Mouse (Mus musculus) activated CD4-positive, CD25-positive, alpha-beta regulatory T cell, adult 4 months (primary cell): Measurements from ENCODE around the gene H2-K1. TPM values are rescaled to one million over a fixed set of nuclear protein-coding genes. Genes with fewer than 3 reads are reported as not detected.
A peak's percentile ranks its signal among the peaks of the same experiment; 100 is the strongest.
"Not testable (repeated sequence)": the region's sequence is repeated elsewhere in the genome, so short reads cannot be mapped to it uniquely, and the experiment has no call there.

Source experiments
- ATAC-seq: one replicate; pipeline ENCODE4 v1.8.0; 2017
- polyA plus RNA-seq, 2 experiments: library from polyadenylated mRNA; unstranded; fragments of 100-300 nt; shearing (Covaris generic); gene quantifications; one replicate each; pipeline ENCODE4 v1.2.1; 2017

The H2-K1 gene
- polyA plus RNA-seq, 2 experiments from 2014 or later: 4,668 to 6,585 TPM

DNA sequence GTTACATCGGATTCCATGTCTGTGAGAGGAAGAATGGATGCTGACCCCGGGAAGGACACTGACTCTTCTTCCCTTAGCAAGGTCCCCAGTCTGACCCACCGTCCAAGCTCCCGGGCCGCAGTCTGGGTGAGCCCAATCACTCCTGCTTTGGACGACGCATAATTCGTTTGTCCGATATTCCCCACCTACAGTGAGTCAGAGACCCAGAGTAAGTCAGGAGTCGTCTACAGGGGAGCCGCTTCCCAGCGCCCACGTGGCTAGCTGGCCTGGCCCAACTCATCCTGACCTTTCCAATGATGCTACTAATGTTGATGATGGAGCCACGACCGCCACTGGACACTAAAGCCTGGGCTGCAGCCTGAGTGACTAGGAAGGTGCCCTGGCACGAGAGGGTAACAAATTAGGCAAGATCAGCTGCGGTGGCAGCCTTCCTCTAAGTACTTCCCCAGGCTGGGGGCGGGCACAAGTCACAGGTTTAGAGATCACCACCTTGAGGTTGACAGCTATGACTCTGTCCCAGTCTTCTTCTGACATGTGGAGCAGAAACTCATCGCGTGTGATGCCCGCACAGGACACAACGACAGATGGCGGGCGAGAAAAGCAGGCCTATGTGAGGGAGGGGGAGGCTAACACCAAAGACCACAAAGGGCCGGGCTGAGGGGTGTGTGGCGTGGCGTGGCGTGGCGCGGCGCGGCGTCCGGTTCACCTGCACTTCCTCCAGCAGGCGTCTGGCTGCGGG, 26.9 kb upstream of the H2-K1 start:
- peak; percentile 60 for ATAC-seq

DNA sequence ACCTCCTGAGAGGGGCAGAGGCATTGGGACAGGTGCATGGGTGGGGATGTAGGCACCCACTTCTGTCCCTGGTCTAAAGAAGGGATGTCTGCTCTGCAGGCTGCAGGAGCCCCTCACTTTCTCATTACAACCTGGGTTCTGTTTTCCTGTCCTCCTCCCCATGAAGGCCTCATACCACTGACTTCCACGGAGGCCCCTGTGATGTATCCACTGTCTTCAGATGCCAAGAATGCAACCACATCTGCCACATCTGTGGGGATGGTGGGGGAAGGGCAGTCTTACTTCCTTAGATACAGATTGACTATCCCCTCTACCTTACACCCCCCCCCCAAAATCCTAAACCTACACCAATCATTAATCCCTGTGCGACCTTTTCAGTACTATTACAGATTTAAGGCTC, 26.1 kb upstream of the H2-K1 start:
- ATAC-seq: no peak

DNA sequence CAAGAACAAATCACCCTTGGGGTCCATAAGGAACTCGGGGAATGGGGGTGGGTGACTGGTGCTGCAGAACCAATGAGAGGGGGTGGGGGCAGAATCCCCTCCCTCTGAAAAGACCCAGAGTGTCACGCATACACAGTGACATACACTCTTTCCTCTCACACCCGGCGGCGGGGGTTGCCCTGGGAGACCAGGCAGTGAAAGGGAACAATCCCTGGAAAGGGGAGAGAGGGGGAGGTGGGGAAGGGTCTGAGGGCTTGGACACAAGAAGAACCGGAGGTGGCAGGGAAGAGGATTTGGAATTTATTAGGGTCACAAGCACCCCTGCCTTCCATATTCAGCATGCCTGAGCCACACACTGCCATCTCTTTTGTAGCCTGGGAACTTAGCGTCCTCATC, 25.6 kb upstream of the H2-K1 start:
- ATAC-seq: no peak

DNA sequence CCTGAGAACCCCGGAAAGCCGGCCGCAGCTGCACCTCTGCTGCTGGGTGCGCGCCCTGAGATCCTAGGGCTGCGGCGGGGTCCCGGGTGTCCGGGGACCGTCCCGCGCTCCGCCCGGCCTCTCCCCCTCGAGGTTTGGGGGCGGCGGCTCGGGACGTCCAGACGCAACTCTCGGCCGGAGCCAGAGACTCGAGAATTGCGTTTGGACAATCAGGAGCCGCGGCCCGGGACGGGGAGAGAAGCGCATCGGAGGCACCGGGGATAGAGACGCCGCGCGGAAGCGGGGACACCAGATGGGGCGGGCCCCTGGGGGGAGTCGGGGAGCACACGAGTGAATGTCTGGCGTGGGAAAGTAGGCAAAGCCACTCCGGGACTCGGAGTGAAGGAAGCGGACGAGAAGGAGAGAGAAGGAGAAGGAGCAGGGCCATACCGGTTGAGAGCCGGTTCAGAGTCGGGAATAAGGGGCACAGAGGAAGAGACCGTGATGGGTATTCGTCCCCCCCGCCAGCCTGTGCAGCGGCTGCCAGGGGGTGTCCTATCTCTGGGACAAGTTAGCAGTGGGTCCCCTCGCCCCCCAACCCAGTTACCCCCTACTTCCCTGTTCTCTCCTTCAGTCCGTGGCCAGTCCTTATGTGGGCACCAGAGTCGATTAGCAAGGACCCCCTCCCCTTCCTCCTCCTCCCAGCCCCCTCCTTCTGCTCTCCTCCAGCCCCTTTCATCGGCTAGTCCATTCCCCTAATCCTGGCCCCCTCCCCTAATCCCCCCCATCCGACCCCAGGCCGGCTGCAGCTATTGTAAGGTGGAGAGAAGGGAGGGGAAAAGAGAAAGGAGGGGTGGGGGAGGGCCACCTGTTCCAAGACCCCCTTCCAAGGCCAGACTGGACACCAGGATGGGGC, 25.0 kb upstream of the H2-K1 start:
- peak; percentile 3 for ATAC-seq

DNA sequence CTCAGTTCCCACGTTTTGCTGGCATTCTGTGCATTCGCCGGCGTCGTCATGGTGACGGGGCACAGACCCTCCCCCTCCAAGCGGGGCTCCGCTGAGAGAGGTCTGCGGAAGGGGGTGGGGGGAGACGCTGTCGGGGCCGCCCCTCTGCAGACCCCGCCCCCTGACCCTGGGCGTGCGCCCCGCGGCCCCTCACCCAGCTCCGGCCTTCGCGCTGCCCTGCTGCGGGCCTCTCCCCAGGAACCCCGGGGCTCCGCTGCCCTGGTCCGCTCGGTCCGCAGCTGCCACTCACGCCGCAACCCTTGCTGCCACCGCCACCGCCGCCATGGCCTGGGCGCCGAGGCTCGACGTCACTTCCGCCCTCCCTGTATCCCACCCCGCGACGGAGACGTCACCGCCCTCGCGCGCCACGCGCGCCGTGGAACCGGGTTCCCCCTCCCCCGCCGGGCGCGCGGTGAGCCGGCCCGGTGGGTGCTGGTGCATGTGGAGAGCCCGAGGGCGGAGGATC, 24.2 kb upstream of the H2-K1 start, which contains the start of gene Ring1:
Gene Ring1, minus strand, starts transcription at position 364 of the 505 bp plus-strand sequence.
- ATAC-seq: peak; percentile 36

DNA sequence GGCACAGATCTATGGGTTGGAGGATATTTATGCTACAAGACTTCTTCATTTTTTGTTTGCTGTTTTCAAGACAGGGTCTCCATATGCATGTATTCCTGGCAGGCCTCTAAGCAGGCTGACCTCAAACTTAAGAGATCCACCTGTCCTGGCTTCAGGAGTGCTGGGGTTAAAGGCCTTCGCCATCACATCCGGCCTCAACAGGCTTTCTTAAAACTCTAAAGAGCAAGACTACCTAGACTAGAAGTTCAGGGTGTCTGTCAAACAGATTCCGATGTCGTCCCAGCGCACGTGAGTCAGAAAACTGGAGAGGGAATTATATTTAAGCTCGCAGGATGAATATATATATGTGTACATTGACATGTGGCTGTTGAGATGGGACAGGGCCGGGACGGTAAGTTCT, 23.5 kb upstream of the H2-K1 start:
- no peak for ATAC-seq

DNA sequence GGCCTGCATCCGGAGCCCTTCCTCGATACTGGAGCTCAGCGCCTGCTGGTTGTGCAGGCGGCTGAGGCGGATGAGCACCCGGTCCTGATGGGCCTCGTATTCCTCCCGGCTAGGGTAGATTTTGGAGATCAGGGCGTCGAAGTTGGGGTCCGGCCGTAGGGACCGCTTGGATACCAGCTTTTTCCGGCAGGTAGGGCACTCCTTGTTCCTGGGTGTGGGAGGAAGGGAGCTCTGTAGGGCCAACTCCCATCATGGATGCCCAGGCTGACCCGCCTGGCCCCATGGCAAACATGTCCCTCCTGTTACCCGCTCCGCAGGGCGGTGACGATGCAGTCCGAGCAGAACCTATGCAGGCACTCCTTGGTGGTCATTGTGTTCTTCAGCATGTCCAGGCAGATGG, 22.8 kb upstream of the H2-K1 start:
- no peak for ATAC-seq

DNA sequence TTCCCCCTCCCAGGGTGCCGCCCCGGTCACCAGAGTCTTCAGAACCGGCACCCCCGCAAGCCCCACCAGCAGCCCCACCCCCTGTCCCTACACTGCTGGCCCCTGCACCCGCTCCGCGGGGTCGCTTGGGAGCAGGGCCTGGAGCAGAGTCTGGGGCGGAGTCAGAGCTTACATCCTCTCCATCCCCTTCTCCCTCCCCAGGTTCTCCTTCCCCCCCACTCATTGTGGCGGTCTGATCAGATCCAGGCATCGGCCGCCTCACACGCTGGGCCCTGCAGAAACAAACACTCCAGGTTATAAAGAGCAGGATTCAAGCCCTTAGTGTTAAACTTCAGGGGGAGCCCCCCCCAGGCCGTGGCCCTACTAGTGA, 22.3 kb upstream of the H2-K1 start:
- ATAC-seq: no peak

DNA sequence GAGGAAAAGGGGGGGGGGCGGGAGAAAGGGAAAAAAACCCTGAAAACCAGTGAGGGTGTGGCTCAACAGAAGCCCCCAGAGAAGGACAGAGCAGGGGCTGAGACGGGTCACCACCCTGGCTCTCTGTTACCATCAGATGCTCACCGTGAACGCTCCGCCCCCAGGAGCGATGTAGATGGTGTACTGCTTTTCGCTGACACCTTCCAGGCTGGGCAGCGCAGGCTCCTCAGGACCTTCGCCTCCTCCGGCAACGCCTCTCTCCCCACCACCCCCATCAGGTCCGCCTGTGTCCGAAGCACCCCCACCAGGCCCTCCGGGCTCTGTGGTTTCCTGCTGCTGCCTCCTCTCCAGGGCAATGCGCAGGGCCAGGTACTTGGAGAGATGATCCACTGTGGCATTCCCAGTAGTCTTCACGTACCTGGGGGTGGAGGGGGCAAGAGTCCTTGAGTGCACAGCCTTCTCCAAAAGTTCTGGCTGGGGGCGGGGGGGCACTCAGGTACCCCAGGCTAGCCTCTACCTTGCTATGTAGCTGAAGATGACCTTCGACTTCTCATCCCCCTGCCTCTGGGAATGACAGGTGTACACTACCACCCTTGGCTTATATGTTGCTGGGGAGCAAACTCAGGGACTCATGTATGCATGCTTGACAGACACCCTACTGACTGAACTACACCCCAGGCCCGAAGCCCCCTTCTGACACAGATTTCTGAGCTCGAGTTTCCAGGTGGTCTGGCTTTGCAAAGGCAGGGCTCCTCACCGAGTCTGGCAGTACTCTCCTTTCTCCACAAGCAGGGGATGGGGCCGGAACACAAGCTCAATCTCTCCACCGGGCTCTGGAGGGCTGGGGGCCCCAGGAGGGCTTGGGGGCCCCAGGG, 21.6 kb upstream of the H2-K1 start:
- no peak for ATAC-seq

DNA sequence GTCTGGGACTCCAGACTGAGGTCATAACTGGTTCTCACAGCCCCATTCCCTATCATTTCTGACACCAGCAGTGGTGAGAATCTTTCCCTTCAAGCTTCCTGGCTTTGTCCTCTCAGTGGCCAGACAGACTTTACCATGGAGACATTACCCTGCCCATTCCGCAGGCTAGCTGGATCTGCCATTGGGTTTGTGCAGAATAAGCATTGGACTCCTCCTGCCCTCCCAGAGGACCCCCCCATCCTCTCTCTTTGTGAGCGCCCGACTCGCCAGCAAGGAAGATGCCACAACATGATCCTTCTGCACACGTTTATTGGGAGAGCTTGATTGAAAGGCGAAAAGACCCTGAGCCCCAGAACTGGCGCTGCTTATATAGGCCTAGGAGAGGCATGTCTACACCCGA, 13.3 kb upstream of the H2-K1 start:
- no peak for ATAC-seq

DNA sequence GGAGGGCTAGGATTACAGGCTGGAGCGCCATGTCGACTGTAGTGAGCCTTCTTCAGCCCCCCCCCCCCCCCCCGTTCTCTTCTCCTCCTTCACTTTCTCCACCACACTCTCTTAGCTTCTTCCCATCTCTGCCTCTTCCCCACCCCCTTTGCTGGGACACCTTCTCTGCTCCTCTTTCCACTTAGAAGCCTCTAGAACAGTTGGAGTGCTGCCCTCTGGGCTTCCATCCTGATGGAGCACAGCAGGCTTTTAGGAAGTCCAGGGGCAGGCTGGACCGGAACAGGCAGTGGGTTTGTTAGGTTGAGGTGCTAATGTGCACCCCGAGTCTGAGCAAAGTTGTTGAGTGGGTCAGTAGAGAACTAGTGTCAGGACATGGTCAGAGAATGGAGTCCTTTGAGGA, 10.0 kb upstream of the H2-K1 start:
- no peak for ATAC-seq

DNA sequence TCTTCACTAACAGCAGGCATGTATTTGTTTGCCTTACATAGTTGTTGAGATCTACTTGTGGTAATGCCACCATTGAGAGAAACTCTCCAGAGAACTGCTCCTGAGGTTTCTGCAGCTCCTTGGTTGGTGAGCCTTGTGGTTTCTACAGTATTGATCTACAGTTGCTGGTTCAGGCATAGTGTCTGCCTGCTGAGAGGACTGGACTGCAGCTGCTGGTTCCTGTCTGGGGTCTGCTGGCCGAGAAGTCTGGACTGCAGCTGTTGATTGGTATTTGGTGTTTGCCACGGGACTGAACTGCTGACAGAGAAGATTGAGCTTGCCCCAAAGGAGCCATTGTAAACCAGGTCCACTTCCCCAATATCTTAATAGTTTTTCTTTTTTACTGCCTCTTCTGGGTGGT, 6.4 kb upstream of the H2-K1 start:
- no peak for ATAC-seq

DNA sequence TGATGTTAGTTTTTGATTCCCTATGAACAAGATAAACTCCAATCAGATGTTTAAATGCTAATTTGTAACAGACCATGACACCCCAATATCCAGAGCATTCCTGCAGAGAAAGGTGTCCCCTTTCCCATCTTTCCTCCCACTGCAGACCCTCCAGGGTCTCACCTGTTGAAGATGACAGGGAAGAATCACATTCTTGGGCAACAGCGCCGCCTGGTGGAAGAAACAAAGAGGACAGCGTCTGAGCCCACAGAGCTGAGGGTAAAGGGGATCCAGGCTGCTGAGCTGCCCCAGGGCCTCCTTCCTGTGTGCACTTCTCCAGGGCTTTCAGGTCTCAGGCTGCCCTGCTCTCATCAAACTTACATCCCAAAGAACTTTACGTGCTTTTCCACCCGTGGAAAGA, 3.3 kb upstream of the H2-K1 start:
- no peak for ATAC-seq

DNA sequence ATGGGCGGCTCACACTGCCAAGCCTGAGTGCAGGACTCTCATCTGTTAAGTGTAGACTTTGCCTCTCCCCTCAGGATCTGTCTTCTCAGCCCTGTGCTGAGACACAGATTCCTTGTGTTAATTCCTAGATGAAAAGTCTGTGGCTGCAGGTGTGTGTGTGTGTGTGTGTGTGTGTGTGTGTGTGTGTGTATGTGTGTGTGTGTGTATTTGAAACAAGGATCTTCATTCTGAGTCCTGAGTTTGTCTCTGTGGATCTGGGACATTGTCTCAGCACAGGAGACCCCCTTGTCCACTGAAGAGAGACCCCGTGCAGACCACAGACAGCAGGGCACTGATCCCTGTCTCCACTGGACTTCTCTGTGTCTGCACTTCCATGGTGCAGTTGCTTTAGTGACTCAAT, 649 bp upstream of the H2-K1 start:
- ATAC-seq: not testable (repeated sequence)

DNA sequence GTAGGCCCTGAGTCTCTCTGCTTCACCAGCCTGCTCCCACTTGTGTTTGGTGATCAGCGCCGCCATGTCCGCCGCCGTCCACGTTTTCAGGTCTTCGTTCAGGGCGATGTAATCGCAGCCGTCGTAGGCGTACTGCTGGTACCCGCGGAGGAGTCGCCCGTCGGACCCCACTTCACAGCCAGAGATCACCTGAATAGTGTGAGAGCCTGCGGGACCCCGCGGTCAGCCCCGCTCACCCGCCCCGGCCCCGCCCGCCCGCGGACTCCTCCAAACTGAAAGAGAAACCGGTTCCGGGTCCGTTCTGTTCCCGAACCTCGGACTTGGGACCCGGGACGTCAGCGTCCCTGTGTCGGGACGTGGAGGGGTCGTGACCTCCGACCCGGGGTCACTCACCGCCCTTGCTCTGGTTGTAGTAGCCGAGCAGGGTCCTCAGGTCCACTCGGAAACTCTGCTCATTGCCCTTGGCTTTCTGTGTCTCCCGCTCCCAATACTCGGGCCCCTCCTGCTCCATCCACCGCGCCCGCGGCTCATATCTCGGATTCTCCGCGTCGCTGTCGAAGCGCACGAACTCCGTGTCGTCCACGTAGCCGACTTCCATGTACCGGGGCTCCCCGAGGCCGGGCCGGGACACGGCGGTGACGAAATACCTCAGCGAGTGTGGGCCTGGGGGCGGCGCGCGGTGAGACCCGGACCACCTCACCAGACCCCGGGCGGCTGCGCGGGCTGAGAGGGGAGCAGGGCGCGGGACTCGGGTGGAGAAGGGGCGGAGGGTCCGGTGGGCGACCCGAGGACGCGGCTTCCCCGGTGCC, 602 bp downstream of the H2-K1 start:
- peak; percentile 4 for ATAC-seq

DNA sequence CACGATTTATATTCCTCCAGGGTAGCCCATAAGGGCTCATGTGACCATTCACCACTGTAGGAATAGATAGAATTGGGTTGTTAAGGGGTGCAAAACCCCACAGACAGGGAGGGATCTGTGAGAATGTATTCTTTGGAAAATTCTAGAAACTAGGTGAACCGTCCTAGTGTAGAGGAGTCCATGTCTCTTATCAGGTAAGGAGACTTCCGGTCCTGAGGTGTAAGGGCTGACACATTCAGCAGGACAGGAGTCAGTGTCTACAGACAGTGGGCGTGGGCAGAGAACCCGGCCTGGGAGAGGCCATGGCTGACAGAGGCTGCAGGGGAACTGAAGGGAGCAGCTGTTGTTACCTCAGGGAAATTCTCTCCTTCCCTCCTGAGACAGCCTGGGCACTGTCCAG, 1.4 kb downstream of the H2-K1 start:
- not testable (repeated sequence) for ATAC-seq

DNA sequence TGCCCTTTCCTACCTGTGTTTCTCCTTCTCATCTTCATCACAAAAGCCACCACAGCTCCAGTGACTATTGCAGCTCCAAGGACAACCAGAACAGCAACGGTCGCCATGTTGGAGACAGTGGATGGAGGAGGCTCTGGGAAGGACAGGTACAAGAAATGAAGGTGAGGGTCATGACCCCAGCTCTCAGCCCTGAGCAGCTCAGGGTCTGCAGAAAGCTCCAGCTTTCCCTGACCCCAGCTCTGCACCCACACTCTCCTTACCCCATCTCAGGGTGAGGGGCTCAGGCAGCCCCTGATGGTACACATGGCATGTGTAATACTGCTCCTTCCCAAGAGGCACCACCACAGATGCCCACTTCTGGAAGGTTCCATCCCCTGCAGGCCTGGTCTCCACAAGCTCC, 3.1 kb downstream of the H2-K1 start:
- not testable (repeated sequence) for ATAC-seq

DNA sequence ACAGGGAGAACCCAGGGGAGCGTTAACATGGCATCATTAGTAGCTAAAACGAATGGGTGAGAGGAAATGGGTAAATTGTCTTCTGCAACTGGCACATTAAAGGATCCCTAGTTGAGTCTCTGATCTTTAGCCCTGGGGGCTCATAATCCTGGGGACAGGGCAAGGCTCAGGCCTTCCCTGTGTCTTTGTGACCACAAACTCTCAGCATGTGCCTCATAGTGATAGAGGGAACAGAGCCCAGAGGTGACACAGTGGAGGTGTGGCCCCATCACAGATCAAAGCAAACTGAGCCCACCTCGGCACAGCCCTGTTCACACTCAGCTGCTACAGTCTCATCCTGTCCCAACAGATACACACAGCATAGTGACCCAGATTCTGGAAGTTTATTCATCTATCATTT, 4.5 kb downstream of the H2-K1 start:
- ATAC-seq: no peak

DNA sequence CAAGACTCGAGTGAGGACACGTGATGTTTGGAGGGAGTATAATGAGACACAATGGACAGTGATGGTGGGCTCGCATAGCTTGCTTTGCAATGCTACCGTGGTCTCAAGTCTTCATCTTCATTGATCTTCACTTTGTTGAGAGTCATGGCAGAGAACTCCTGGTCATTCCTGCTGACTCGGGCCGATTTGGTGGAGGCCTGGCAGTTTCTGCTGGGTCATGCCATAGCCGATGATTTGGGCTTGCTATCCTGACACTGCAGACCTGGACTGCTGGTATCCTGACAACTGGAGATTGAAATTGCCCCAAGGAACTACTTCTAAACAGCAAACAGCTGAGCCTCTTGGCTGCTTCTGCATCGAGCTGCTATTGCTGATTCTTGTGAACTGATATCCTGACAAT, 5.2 kb downstream of the H2-K1 start:
- ATAC-seq: no peak

DNA sequence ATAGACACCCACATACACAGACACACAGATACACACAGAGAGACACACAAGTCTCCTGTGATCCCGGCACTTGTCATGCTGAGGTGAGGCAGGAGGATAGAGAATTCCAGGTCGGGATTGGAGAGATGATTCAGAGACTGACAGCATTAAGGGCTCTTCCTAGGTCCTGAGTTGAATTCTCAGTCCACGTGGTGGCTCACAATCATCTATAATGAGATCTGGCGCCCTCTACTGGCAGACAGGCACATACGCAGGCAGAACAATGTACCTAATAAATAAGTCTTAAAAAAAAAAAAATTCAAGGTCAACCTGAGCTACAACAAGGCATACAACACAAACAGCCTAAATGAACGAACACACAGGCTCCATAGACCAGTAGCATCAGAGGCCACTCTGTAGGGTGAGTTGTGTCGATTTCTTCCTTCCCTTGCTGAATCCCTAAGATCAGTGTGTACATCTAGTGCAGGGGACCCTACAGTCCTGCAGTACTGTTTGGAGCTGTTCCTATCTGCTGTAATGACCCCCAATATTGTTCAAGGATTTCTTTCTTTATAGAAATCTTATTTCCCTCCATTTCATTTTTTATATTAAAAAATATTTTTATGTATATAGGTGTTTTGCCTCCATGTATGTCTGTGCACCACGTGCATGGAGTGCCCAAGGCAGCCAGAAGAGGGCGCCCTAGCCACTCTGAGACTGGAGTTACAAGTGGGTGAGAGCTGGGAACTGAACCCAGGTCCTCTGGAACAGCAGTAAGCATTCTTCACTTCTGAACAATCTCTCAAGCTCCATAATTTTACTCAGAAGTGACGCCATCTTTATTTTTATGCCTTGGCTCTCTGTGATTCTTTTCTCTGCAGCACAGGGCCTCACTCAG, 8.1 kb downstream of the H2-K1 start:
- peak; percentile 50 for ATAC-seq

DNA sequence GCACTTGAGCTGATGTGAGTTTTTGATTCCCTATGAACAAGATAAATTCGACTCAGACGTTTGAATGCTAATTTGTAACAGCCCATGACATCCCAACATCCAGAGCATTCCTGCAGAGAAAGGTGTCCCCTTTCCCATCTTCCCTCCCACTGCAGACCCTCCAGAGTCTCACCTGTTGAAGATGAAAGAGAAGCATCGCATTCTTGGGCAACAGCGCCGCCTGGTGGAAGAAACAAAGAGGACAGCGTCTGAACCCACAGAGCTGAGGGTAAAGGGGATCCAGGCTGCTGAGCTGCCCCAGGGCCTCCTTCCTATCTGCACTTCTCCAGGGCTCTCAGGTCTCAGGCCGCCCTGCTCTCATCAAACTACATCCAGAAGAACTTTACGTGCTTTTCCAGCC, 18.0 kb downstream of the H2-K1 start:
- not testable (repeated sequence) for ATAC-seq
